Mouse (Mus musculus) megakaryocyte progenitor cell, adult 5-6 weeks (primary cell): ENCODE measurements around the gene Wnt7b. TPM values are rescaled to one million over a fixed set of nuclear protein-coding genes. Genes with fewer than 3 reads are reported as not detected.

Experiments
- ATAC-seq: replicated peaks from 2 replicates; pipeline ENCODE4 v1.8.0; 2016; ENCODE audit warnings: mild to moderate bottlenecking, moderate TSS enrichment, inconsistent platforms; ENCODE audit not compliant: poor library complexity
- total RNA-seq, 2 experiments: library from RNA; stranded (forward) in 1 of 2; stranded (reverse) in 1 of 2; fragments of 157-497, 149-512 nt in 1 of 2; fragments of 200-1000 nt in 1 of 2; gene quantifications; 2 replicates each; pipeline versions ENCODE4 v1.2.3 to v1.2.4; 2015 to 2017

Wnt7b gene
- total RNA-seq, 2 experiments from 2014 or later: not detected

DNA sequence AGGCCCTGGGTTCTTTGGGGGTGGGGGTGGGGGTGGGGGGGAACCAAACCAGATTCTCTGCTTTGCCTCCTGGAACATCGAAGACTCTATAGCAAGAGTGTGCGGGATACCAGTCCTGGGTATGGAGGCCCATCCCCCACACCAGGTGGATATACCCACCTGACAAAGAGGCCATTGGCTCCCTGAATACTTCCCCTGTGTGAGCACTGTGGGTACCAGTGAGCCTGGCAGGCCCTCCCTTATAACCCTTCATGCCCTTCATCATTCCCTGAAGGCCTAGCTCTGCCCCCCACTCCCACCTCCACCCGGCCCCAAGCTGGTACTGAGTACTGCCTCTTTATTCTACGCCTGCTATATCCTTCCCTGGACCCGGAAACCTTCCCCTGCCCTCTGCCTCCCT is 19.7 kb upstream of the Wnt7b start:
- ATAC-seq: no peak

GRCm38 (mm10) chr15:85601202-85601601 is 18.9 kb upstream of the Wnt7b start:
- no peak for ATAC-seq

- ATAC-seq: no peak
Measured at GRCm38 (mm10) chr15:85600696-85601094, 18.4 kb upstream of the Wnt7b start.

- ATAC-seq: peak; percentile 32; the same call in 1 of the 2 replicates
Measured at GRCm38 (mm10) chr15:85599887-85600695, 17.8 kb upstream of the Wnt7b start.

DNA sequence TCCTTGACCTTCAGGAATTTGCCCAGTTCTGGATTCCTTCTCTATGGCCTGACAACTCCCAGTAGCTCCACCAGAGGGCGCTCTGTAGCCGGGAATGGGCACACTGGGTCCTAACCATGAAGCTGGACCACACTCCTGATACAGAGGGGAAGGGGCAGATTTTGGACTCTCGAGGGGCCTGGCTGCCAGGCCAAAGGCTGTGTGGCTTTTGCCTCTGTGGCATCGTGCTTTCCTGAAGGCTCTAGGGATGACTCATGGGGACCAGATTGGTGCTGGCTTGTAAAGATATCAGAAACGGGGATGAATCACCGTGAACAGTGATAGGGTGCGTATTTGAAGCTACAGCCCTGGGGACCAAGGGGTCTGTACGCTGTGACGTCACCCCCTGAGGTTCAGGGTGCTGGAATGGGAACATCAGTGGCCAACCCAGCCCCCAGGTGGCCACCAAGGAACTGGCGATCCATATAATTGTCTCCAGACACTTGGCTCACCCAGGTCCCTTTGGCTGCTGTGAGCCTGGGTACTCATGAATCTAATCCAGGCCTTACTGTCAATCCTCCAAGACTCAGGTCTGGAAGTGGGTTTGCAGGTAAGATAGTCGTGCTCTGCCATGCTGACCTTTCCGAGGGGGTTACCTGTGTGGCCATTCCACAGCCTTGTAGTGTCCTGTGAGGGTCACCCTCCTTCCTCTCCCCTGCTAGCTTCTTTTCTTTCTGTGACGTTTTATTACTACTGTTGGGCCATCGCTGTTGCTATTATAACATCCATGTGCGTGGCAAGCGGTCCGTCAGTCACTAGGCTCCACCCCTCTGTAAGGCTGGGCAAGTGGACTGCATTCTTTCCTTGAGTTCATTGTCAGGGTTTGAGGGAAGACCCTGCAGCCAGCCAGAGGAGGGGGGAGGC is 17.0 kb upstream of the Wnt7b start:
- ATAC-seq: peak; percentile 67

DNA sequence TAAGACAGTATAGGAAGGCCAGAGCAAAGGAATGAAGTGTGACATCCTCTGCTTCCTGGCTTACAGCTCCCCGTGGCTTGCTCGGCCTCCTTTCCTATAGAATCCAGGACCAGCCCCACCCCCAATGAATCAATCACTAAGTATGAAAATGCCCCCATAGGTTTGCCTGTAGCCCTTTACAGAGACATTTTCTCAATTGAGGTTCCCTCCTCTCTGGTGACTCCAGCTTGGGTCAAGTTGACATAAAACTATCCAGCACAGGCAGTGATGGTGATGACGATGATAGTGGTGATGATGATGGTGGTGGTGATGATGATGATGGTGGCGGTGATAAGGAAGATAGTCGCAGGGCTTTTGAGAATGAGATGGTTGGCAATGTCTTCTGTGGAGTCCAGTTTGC is 16.2 kb upstream of the Wnt7b start:
- no peak for ATAC-seq

GRCm38 (mm10) chr15:85597403-85597802 is 15.1 kb upstream of the Wnt7b start:
- 0 out of 2 replicates have a peak, but pooled peaks have one; percentile 15 for ATAC-seq

- peak; percentile 66 for ATAC-seq
Measured at GRCm38 (mm10) chr15:85592674-85593073, 10.4 kb upstream of the Wnt7b start.

- no peak for ATAC-seq
Measured at GRCm38 (mm10) chr15:85590831-85591230, 8.6 kb upstream of the Wnt7b start.

GRCm38 (mm10) chr15:85583504-85583903 is 1.2 kb upstream of the Wnt7b start:
- peak; percentile 90 for ATAC-seq

DNA sequence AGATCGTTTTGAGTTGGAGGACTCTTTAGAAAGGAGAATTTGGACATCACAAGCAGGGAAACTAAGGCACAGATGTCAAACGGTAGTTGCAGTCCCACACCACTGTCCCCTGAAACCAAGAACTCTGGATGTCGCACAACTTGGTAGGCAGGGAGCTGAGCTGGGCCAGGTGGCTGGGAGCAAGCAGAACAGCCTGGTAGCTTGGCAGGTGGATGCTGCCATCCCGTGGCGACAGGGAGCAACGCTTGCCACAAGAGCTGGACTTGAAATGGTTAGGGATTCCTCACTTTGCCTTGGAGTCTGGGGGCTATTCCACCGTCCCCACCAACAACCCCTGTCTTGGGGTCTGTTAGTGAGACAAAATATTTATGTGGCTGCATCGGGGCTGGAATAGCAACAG is 751 bp upstream of the Wnt7b start:
- peak; percentile 90 for ATAC-seq

- no peak for ATAC-seq
Measured at GRCm38 (mm10) chr15:85581563-85582064, 659 bp downstream of the Wnt7b start.

DNA sequence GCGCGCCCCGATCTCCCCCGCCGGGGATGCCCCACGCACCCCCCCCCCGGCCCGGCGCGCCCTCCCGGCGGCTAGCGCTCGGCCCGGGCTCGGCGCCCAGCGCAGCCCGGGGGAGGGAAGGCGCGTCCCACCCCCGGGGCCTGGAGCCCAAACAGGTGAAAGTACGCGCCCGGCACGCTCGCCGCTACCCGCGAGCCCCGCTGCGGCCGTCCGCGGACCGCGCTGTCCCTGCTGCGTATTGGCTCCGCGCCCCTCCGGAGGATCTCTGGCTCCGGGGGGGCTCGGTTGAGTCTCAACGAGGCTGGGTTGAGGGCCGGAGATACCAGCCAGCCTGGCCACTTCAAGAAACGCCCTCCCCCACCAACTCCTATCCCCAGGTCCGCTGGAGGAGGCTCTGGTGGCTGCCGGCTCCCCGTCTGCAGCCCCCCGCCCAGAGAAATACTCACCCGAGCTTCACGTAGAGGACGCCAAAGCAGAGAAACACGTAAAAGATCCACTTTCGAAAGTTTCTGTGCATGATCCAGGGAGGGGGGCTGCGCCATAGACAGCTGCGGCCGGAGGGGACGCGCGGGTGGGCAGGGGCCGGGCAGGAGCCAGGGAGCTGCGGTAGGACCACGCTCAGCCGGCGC is 1.2 kb downstream of the Wnt7b start:
- ATAC-seq: no peak

GRCm38 (mm10) chr15:85580483-85580882 is 1.8 kb downstream of the Wnt7b start:
- ATAC-seq: no peak

- no peak for ATAC-seq
Measured at GRCm38 (mm10) chr15:85577583-85578460, 4.5 kb downstream of the Wnt7b start.

GRCm38 (mm10) chr15:85576511-85577440 is 5.5 kb downstream of the Wnt7b start:
- no peak for ATAC-seq

GRCm38 (mm10) chr15:85576110-85576509 is 6.2 kb downstream of the Wnt7b start:
- ATAC-seq: no peak

GRCm38 (mm10) chr15:85574558-85574957 is 7.7 kb downstream of the Wnt7b start:
- no peak for ATAC-seq

DNA sequence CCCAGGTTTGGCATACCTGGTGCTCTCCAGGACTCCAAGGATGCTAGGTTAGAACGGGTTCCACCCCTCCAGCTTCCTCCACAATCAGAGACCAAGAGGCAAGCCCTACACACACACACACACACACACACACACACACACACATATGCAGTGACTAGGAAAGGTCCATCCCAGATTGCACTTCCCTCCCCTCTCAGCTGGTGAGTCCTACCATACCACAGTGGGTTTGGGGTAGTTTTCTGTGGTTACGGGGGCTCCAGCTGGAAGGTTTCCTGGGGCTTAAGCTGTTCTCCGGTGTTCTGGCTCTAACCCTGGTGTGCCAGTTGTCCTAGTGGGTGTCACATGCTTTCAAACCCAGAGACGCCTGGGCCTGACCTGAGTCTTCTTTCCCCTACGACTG is 8.2 kb downstream of the Wnt7b start:
- ATAC-seq: no peak
